Mouse (Mus musculus): ENCODE data around the gene Pold2.

DNA sequence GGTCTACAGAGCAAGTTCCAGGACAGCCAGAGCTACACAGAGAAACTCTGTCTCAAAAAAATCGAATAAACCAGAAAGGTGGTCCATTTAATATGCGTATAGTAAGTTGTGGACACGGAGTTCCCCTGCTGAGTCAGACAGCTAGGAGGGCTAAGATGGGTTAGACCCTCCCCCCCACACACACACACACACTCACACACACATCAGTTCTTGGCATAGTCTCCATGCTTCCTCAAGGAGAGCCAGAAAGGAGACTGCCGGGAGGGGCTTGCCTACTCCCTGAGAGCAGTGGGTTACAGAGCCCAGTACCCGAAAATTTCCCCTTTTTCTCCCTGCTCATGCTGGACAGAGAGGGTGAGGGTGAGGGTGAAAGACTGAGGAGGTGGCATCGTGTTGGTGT is 17.5 kb downstream of the Pold2 start:
- TF ChIP-seq POLR2A (IDR thresholded peaks at IDR 0.05; ENCODE audit: borderline replicate concordance, extremely low read depth, insufficient read depth, insufficient read length, poor library complexity, severe bottlenecking), result no peak
- TF ChIP-seq CTCF (IDR thresholded peaks at IDR 0.05; ENCODE audit: borderline replicate concordance, extremely low read depth, insufficient read depth, insufficient read length), result no peak
